Mouse (Mus musculus): ENCODE measurements around the gene Cetn3. TPM values are rescaled to one million over a fixed set of nuclear protein-coding genes. Genes with fewer than 3 reads are reported as not detected.
A peak's percentile ranks its signal among the peaks of the same experiment; 100 is the strongest.

Cetn3 gene
- polyA plus RNA-seq, 1 experiment = 37.2 TPM

DNA sequence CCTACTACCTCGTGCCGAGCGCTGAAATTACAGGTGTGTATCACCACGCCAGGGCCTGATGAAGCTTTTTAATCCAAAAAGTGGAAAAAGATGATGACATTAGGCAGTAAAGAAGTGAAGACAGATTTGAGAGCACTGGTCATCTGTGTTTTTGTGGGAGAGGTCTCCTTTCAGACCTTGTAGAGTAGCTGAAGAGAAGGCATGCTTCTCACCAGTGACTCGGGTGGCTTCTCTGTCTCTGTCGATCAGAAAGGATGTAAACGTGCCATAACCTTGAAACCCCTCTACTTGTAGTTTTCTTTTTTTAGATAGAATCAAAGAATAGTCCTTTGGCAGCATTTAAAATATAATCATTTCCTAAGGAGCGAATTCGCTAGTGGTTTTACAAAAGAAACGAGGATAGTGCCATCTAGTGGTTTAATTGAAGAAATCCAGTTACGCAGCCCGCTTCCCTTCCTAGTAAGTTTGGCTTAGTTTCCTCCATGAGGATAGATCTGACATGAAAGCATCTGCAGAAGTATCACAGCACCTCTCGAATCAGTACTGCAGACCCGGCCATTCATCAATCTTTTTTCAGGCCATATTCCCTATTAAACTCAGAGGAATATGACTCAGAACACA is 21.2 kb upstream of the Cetn3 start:
- Histone ChIP-seq H3K27me3 (ENCODE audit: control insufficient read depth, insufficient read depth, insufficient read length) (no peaks in the 10 kb centered on the region), H3K4me2 (ENCODE audit: low read depth) (peak overlapping the region; percentile 43), H3K36me3 (ENCODE audit: control insufficient read depth, insufficient read depth) (no peaks in the 10 kb centered on the region), H3K4me3 (no peak overlapping the region), H3ac (ENCODE audit: control insufficient read depth, insufficient read length) (no peak overlapping the region), H3K79me2 (ENCODE audit: control insufficient read depth, insufficient read depth) (no peaks in the 10 kb centered on the region)
- TF ChIP-seq SRF (IDR thresholded peaks at IDR 0.05; ENCODE audit: control insufficient read depth, insufficient read length, low read depth) (no peak), MAX (IDR thresholded peaks at IDR 0.05; ENCODE audit: low read depth) (no peak), MYOD1 (IDR thresholded peaks at IDR 0.05; ENCODE audit: control insufficient read depth in 1 of 3, insufficient read length in 2 of 3, low read depth in 2 of 3) (no peak), MYOG (IDR thresholded peaks at IDR 0.05; ENCODE audit: control insufficient read depth in 1 of 3, insufficient read depth in 1 of 3, insufficient read length in 2 of 3, low read depth in 2 of 3) (no peak), USF1 (IDR thresholded peaks at IDR 0.05; ENCODE audit: low read depth) (no peak), TCF12 (IDR thresholded peaks at IDR 0.05; ENCODE audit: insufficient read depth, poor library complexity, severe bottlenecking) (no peak), POLR2AphosphoS2 (IDR thresholded peaks at IDR 0.05; ENCODE audit: insufficient read length, low read depth) (no peak), CEBPB (IDR thresholded peaks at IDR 0.05; ENCODE audit: insufficient read depth, poor library complexity, severe bottlenecking) (no peak), REST (IDR thresholded peaks at IDR 0.05; ENCODE audit: insufficient read depth, insufficient read length) (no peak)

DNA sequence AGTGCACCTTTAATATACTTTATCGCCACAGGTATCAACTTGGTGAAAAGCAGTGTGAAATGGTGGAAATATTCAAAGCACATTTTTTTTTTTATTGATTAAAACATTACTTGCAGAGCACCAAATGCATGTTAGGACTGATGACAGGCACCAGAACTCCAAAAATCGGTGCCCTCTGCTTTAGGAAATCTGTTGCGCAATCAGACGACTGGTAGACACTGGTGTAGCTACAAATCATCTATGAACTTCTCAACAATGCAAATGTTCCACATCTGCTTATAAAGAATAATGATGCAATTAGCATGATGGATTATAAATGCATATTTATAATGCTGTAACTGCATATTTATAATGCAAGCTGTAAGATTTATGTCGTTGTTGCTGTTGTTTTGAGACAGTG is 18.7 kb upstream of the Cetn3 start:
- no peak overlapping the region for H3ac ChIP-seq (ENCODE audit: control insufficient read depth, insufficient read length)
- TF ChIP-seq MYOD1 (IDR thresholded peaks at IDR 0.05; ENCODE audit: control insufficient read depth in 1 of 3, insufficient read length in 2 of 3, low read depth in 2 of 3) (no peak), CEBPB (IDR thresholded peaks at IDR 0.05; ENCODE audit: insufficient read depth, poor library complexity, severe bottlenecking) (peak; percentile 78), USF1 (IDR thresholded peaks at IDR 0.05; ENCODE audit: low read depth) (no peak)

DNA sequence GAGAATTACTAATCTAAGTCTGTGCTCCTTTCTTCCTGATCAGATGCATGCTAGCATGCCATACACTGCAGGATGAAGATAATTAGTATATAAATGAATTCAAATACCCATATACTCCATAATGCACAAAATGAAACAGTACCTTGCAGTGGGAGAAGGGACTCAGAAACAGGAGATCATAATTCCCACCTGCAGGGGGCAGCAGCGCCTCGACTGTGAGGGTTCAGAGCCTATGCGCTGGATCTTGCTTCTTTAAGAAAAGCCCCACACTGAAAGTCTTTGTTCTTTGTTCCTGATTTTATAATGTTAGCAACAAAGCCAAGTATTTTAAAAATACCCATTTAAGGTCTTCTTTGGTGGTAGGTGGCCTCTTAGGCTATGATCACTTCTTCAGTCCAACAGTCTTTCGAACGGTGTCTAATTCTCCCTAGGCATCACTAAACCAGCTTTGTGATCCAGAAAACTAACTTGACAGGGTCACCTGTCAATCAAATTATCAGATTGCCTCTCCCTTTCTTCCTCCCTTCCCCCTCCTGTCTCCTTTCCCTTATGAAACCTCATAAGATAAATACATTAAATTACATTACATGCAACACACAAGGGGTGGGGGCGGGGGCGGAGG is 15.7 kb upstream of the Cetn3 start:
- no peaks in the 10 kb centered on the region for H3K79me2 ChIP-seq (ENCODE audit: control insufficient read depth, insufficient read depth)
- no peaks in the 10 kb centered on the region for H3K36me3 ChIP-seq (ENCODE audit: control insufficient read depth, insufficient read depth)
- no peak overlapping the region for H3ac ChIP-seq (ENCODE audit: control insufficient read depth, insufficient read length)
- no peak overlapping the region for H3K4me2 ChIP-seq (ENCODE audit: low read depth)
- H3K4me3 ChIP-seq = no peak overlapping the region
- no peaks in the 10 kb centered on the region for H3K27me3 ChIP-seq (ENCODE audit: control insufficient read depth, insufficient read depth, insufficient read length)
- TF ChIP-seq MAX (IDR thresholded peaks at IDR 0.05; ENCODE audit: low read depth) = no peak
- no peak for TF ChIP-seq CEBPB (IDR thresholded peaks at IDR 0.05; ENCODE audit: insufficient read depth, poor library complexity, severe bottlenecking)
- no peak for TF ChIP-seq TCF12 (IDR thresholded peaks at IDR 0.05; ENCODE audit: insufficient read depth, poor library complexity, severe bottlenecking)
- TF ChIP-seq MYOD1 (IDR thresholded peaks at IDR 0.05; ENCODE audit: control insufficient read depth in 1 of 3, insufficient read length in 2 of 3, low read depth in 2 of 3) = no peak
- no peak for TF ChIP-seq TCF3 (IDR thresholded peaks at IDR 0.05; ENCODE audit: insufficient read length, low read depth)
- no peak for TF ChIP-seq SRF (IDR thresholded peaks at IDR 0.05; ENCODE audit: control insufficient read depth, insufficient read length, low read depth)
- no peak for TF ChIP-seq MYOG (IDR thresholded peaks at IDR 0.05; ENCODE audit: control insufficient read depth in 1 of 3, insufficient read depth in 1 of 3, insufficient read length in 2 of 3, low read depth in 2 of 3)
- TF ChIP-seq E2F4 (IDR thresholded peaks at IDR 0.05; ENCODE audit: insufficient read depth) = no peak
- TF ChIP-seq REST (IDR thresholded peaks at IDR 0.05; ENCODE audit: insufficient read depth, insufficient read length) = no peak
- TF ChIP-seq POLR2A (IDR thresholded peaks at IDR 0.05; ENCODE audit: insufficient read length, low read depth) = no peak
- TF ChIP-seq USF1 (IDR thresholded peaks at IDR 0.05; ENCODE audit: low read depth) = no peak
- TF ChIP-seq POLR2AphosphoS2 (IDR thresholded peaks at IDR 0.05; ENCODE audit: insufficient read length, low read depth) = no peak

More for the DNA sequence above, 18.7 kb upstream of the Cetn3 start:
- Histone ChIP-seq H3K4me3 (no peak overlapping the region), H3K36me3 (ENCODE audit: control insufficient read depth, insufficient read depth) (no peaks in the 10 kb centered on the region), H3K27me3 (ENCODE audit: control insufficient read depth, insufficient read depth, insufficient read length) (no peaks in the 10 kb centered on the region), H3K4me2 (ENCODE audit: low read depth) (no peak overlapping the region), H3K79me2 (ENCODE audit: control insufficient read depth, insufficient read depth) (no peaks in the 10 kb centered on the region)

DNA sequence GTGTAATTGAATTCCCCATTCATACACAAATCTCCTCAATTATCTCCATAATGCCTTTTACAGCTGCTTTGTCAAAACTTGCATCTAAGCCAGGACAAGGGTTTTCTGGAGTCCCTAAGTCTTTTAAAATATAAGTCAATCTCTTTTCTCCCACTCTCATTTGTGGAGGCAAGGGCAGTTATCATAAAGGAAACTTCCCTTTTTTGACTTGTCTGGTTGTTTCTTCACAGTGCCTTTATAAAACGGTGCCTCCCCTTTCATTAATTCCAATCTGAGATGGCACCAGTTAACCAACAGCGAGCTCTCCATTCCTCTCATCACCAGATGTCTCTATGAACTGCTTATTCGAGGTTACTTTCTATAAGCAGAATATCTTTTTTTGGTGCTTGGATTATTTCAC is 6.7 kb upstream of the Cetn3 start:
- H3K79me2 ChIP-seq (ENCODE audit: control insufficient read depth, insufficient read depth) = no peaks in the 10 kb centered on the region
- TF ChIP-seq TCF12 (IDR thresholded peaks at IDR 0.05; ENCODE audit: insufficient read depth, poor library complexity, severe bottlenecking) = no peak
- TF ChIP-seq REST (IDR thresholded peaks at IDR 0.05; ENCODE audit: insufficient read depth, insufficient read length) = no peak
- no peak for TF ChIP-seq MYOD1 (IDR thresholded peaks at IDR 0.05; ENCODE audit: control insufficient read depth in 1 of 3, insufficient read length in 2 of 3, low read depth in 2 of 3)
- no peak for TF ChIP-seq CEBPB (IDR thresholded peaks at IDR 0.05; ENCODE audit: insufficient read depth, poor library complexity, severe bottlenecking)
- no peak for TF ChIP-seq SRF (IDR thresholded peaks at IDR 0.05; ENCODE audit: control insufficient read depth, insufficient read length, low read depth)
- TF ChIP-seq MYOG (IDR thresholded peaks at IDR 0.05; ENCODE audit: control insufficient read depth in 1 of 3, insufficient read depth in 1 of 3, insufficient read length in 2 of 3, low read depth in 2 of 3) = no peak
- no peak for TF ChIP-seq USF1 (IDR thresholded peaks at IDR 0.05; ENCODE audit: low read depth)
- no peak for TF ChIP-seq E2F4 (IDR thresholded peaks at IDR 0.05; ENCODE audit: insufficient read depth)
- TF ChIP-seq MAX (IDR thresholded peaks at IDR 0.05; ENCODE audit: low read depth) = no peak
- no peak for TF ChIP-seq TCF3 (IDR thresholded peaks at IDR 0.05; ENCODE audit: insufficient read length, low read depth)
- no peak for TF ChIP-seq POLR2A (IDR thresholded peaks at IDR 0.05; ENCODE audit: insufficient read length, low read depth)
- no peak for TF ChIP-seq POLR2AphosphoS2 (IDR thresholded peaks at IDR 0.05; ENCODE audit: insufficient read length, low read depth)
- H3K4me2 ChIP-seq (ENCODE audit: low read depth) = no peak overlapping the region

More for the DNA sequence above, 6.7 kb upstream of the Cetn3 start:
- Histone ChIP-seq H3K4me3 (no peak overlapping the region), H3K27me3 (ENCODE audit: control insufficient read depth, insufficient read depth, insufficient read length) (no peaks in the 10 kb centered on the region), H3ac (ENCODE audit: control insufficient read depth, insufficient read length) (no peak overlapping the region), H3K36me3 (ENCODE audit: control insufficient read depth, insufficient read depth) (no peaks in the 10 kb centered on the region)
